Mouse (Mus musculus) neural tube, embryonic 11.5 days (tissue): ENCODE measurements around the gene Tm7sf2. TPM values are rescaled to one million over a fixed set of nuclear protein-coding genes. Genes with fewer than 3 reads are reported as not detected.

Experiments
- ATAC-seq: fragments of 200-750 bp; cut with Nextera tagmentation; 2 replicates; pipeline ENCODE4 v1.8.0; 2017; ENCODE audit warnings: moderate number of reproducible peaks, mild to moderate bottlenecking, moderate TSS enrichment, moderate library complexity; ENCODE audit not compliant: insufficient read depth, low FRiP score, low TSS enrichment
- DNase-seq: peaks from one replicate; pipeline ENCODE4 v3.0.0-alpha.2; 2015; ENCODE audit warnings: low spot score
- H3K27ac ChIP-seq: fragments of 300-500 bp; sonication (generic); 2 replicates; pipeline ENCODE4 v1.5.1; 2014; ENCODE audit warnings: low read depth, mild to moderate bottlenecking, low read length
- H3K27me3 ChIP-seq: fragments of 300-500 bp; sonication (generic); 2 replicates; pipeline ENCODE4 v1.6.1; 2014; ENCODE audit warnings: mild to moderate bottlenecking, low read length, mixed read lengths; ENCODE audit not compliant: control insufficient read depth, insufficient read depth
- H3K36me3 ChIP-seq: fragments of 300-500 bp; sonication (generic); 2 replicates; pipeline ENCODE4 v1.6.1; 2014; ENCODE audit warnings: mild to moderate bottlenecking, low read length, moderate library complexity, mixed read lengths; ENCODE audit not compliant: control insufficient read depth, insufficient read depth
- H3K4me1 ChIP-seq: fragments of 300-500 bp; sonication (generic); 2 replicates; pipeline ENCODE4 v1.6.1; 2014; ENCODE audit warnings: low read length, mixed read lengths; ENCODE audit not compliant: control insufficient read depth, insufficient read depth
- H3K4me2 ChIP-seq: fragments of 300-500 bp; sonication (generic); 2 replicates; pipeline ENCODE4 v1.6.1; 2014; ENCODE audit warnings: low read depth, mild to moderate bottlenecking, moderate library complexity
- H3K4me3 ChIP-seq: fragments of 300-500 bp; sonication (generic); 2 replicates; pipeline ENCODE4 v1.5.1; 2014; ENCODE audit warnings: low read depth, low read length
- H3K9ac ChIP-seq: fragments of 300-500 bp; sonication (generic); 2 replicates; pipeline ENCODE4 v1.6.1; 2014; ENCODE audit warnings: mild to moderate bottlenecking, low read length
- H3K9me3 ChIP-seq: fragments of 300-500 bp; sonication (generic); 2 replicates; pipeline ENCODE4 v1.6.1; 2016; ENCODE audit warnings: low read length; ENCODE audit not compliant: control insufficient read depth
- WGBS: fragments of 180-500 bp; shearing (Covaris S2); extraction: QIAGEN DNeasy Blood & Tissue Kit; methylation state at CpG from one replicate; pipeline ENCODE4 v1.1.7; 2014; 5-methylcytosine and 5-hydroxymethylcytosine counted together
- polyA plus RNA-seq: library from polyadenylated mRNA; unstranded; fragments of >200 nt; fragmentation: Nextera tagmentation; extraction: Ambion mirVana; gene quantifications from 2 replicates; pipeline ENCODE4 v1.2.1, GENCODE M21; 2014

Tm7sf2 gene
- polyA plus RNA-seq, 1 experiment from 2014 or later = 39.6 TPM

- DNase-seq (no peak), ATAC-seq (no peak)
- Histone ChIP-seq H3K4me1 (no peaks in the 10 kb centered on the region), H3K36me3 (peaks cover 4% of the 10 kb centered on the region), H3K27ac (no peak overlapping the region), H3K27me3 (no peaks in the 10 kb centered on the region), H3K9me3 (no peaks in the 10 kb centered on the region), H3K4me2 (no peak overlapping the region), H3K9ac (no peak overlapping the region), H3K4me3 (no peak overlapping the region)
- WGBS = 90% methylated on average over 3 of the region's 3 CpGs
These were observed 29.7 kb upstream of the Tm7sf2 start for GRCm38 (mm10) chr19:6097847-6098246.

- no peaks in the 10 kb centered on the region for H3K27me3 ChIP-seq
- H3K9me3 ChIP-seq = no peaks in the 10 kb centered on the region
- H3K4me1 ChIP-seq = no peaks in the 10 kb centered on the region
- H3K4me2 ChIP-seq = no peak within 1 kb of the TSS
- no peak within 1 kb of the TSS for H3K9ac ChIP-seq
- H3K4me3 ChIP-seq = no peak within 1 kb of the TSS
- ATAC-seq = no peak
- no peak for DNase-seq
- H3K27ac ChIP-seq = no peak within 1 kb of the TSS
- 95% methylated on average over 7 of the region's 7 CpGs for WGBS
- H3K36me3 ChIP-seq = peaks cover 12% of the 10 kb centered on the region
These were observed 25.9 kb upstream of the Tm7sf2 start, which contains the start of gene AC131692.1 for GRCm38 (mm10) chr19:6094119-6094518. TSS of gene AC131692.1 (plus strand) at chr19:6094419.

GRCm38 (mm10) chr19:6088841-6089240, 20.7 kb upstream of the Tm7sf2 start:
- no peak overlapping the region for H3K4me3 ChIP-seq
- no peak overlapping the region for H3K27ac ChIP-seq
- ATAC-seq = no peak
- H3K27me3 ChIP-seq = no peaks in the 10 kb centered on the region
- WGBS = 97% methylated on average over 13 of the region's 13 CpGs
- no peaks in the 10 kb centered on the region for H3K9me3 ChIP-seq
- no peak overlapping the region for H3K4me2 ChIP-seq
- H3K9ac ChIP-seq = no peak overlapping the region
- peaks cover 5% of the 10 kb centered on the region for H3K4me1 ChIP-seq
- H3K36me3 ChIP-seq = peaks cover 10% of the 10 kb centered on the region
- DNase-seq = no peak

GRCm38 (mm10) chr19:6085417-6085879, 17.3 kb upstream of the Tm7sf2 start:
- no peak overlapping the region for H3K27ac ChIP-seq
- peak overlapping the region; percentile 53 for H3K9ac ChIP-seq
- peaks cover 9% of the 10 kb centered on the region for H3K36me3 ChIP-seq
- ATAC-seq (peak; percentile 78), DNase-seq (peak; percentile 78)
- under 1% methylated on average over 17 of the region's 17 CpGs for WGBS
- peak overlapping the region; percentile 90 for H3K4me2 ChIP-seq
- H3K4me1 ChIP-seq = peaks cover 6% of the 10 kb centered on the region
- no peaks in the 10 kb centered on the region for H3K9me3 ChIP-seq
- H3K4me3 ChIP-seq = peak overlapping the region; percentile 84
- no peaks in the 10 kb centered on the region for H3K27me3 ChIP-seq

GRCm38 (mm10) chr19:6084478-6085248, 16.5 kb upstream of the Tm7sf2 start, which contains the start of the genes Zfpl1 and Cdca5:
TSS of gene Zfpl1 (minus strand) at chr19:6084956.
TSS of gene Cdca5 (plus strand) at chr19:6084983.
- Histone ChIP-seq H3K4me3 (peak within 1 kb of the TSS; percentile 84), H3K27me3 (no peaks in the 10 kb centered on the region), H3K36me3 (peaks cover 5% of the 10 kb centered on the region), H3K9me3 (no peaks in the 10 kb centered on the region), H3K4me1 (peaks cover 6% of the 10 kb centered on the region), H3K4me2 (peak within 1 kb of the TSS; percentile 90), H3K9ac (peak within 1 kb of the TSS; percentile 72), H3K27ac (no peak within 1 kb of the TSS)
- WGBS = under 1% methylated on average over 58 of the region's 58 CpGs
- ATAC-seq (peak; percentile 86), DNase-seq (peak; percentile 99)

- H3K9ac ChIP-seq = no peak within 1 kb of the TSS
- ATAC-seq = no peak
- H3K4me1 ChIP-seq = peaks cover 6% of the 10 kb centered on the region
- H3K4me3 ChIP-seq = no peak within 1 kb of the TSS
- H3K4me2 ChIP-seq = no peak within 1 kb of the TSS
- 94% methylated on average over 9 of the region's 9 CpGs for WGBS
- H3K27ac ChIP-seq = no peak within 1 kb of the TSS
- no peaks in the 10 kb centered on the region for H3K9me3 ChIP-seq
- no peaks in the 10 kb centered on the region for H3K27me3 ChIP-seq
- DNase-seq = no peak
- peaks cover 3% of the 10 kb centered on the region for H3K36me3 ChIP-seq
These were observed 14.0 kb upstream of the Tm7sf2 start, which contains the start of gene Gm28374 for GRCm38 (mm10) chr19:6082156-6082555. TSS of gene Gm28374 (minus strand) at chr19:6082256.

- WGBS = 92% methylated on average over 12 of the region's 12 CpGs
- H3K4me2 ChIP-seq = no peak within 1 kb of the TSS
These were observed 11.9 kb upstream of the Tm7sf2 start, which contains the start of gene Tmem262 for GRCm38 (mm10) chr19:6079983-6080480. TSS of gene Tmem262 (plus strand) at chr19:6080033.

GRCm38 (mm10) chr19:6076564-6077393, 8.6 kb upstream of the Tm7sf2 start, which contains the start of gene Vps51:
TSS of gene Vps51 (minus strand) at chr19:6077231.
- peak within 1 kb of the TSS; percentile 87 for H3K4me2 ChIP-seq
- no peaks in the 10 kb centered on the region for H3K27me3 ChIP-seq
- under 1% methylated on average over 33 of the region's 33 CpGs for WGBS
- peak; percentile 77 for ATAC-seq
- H3K4me3 ChIP-seq = peak within 1 kb of the TSS; percentile 75
- H3K9ac ChIP-seq = peak within 1 kb of the TSS; percentile 83
- no peaks in the 10 kb centered on the region for H3K9me3 ChIP-seq
- peak within 1 kb of the TSS; percentile 58; the same call in 1 of the 2 replicates for H3K27ac ChIP-seq
- peaks cover 7% of the 10 kb centered on the region for H3K4me1 ChIP-seq
- peak; percentile 89 for DNase-seq
- peaks cover 4% of the 10 kb centered on the region for H3K36me3 ChIP-seq

More at GRCm38 (mm10) chr19:6079983-6080480, 11.9 kb upstream of the Tm7sf2 start, which contains the start of gene Tmem262:
- peaks cover 13% of the 10 kb centered on the region for H3K4me1 ChIP-seq
- peaks cover 3% of the 10 kb centered on the region for H3K36me3 ChIP-seq
- no peak within 1 kb of the TSS for H3K9ac ChIP-seq
- no peak within 1 kb of the TSS for H3K27ac ChIP-seq
- DNase-seq = no peak
- H3K9me3 ChIP-seq = no peaks in the 10 kb centered on the region
- ATAC-seq = no peak
- no peak within 1 kb of the TSS for H3K4me3 ChIP-seq
- H3K27me3 ChIP-seq = no peaks in the 10 kb centered on the region
